Mouse (Mus musculus) small intestine, adult 2 months (tissue): ENCODE data around the gene Aldh16a1.

Source experiments
- CTCF ChIP-seq: fragments of 200-500 bp; IDR thresholded peaks from 2 replicates; pipeline ENCODE4 v1.5.1; 2012; ENCODE audit warnings: low read depth, mild to moderate bottlenecking, control low read depth, inconsistent platforms, low read length, moderate library complexity, mixed read lengths; ENCODE audit not compliant: insufficient replicate concordance, insufficient read length; ENCODE audit errors: extremely low read depth
- POLR2A ChIP-seq: fragments of 200-500 bp; IDR thresholded peaks from 2 replicates; pipeline ENCODE4 v1.6.1; 2012; ENCODE audit warnings: low read depth, mild to moderate bottlenecking, control low read depth, inconsistent platforms, low read length, moderate library complexity

- TF ChIP-seq CTCF (no peak), POLR2A (no peak)
Measured at GRCm38 (mm10) chr7:45160866-45161265, 6.5 kb upstream of the Aldh16a1 start.
